Mouse (Mus musculus) brain, embryonic 14.5 days (tissue): ENCODE measurements at regions not wholly inside any gene's neighbourhood (a gene's known extent, or its start where the extent isn't known, plus 50 kb on each side); places are given as distances from the start of the nearest gene placed in this dataset.

Source experiments
- DNase-seq: peaks from one replicate; pipeline ENCODE4 v3.0.0-alpha.2; 2011; ENCODE audit warnings: low read depth
- CTCF ChIP-seq: fragments of 200-500 bp; IDR thresholded peaks from 2 replicates; pipeline ENCODE4 v1.5.1; 2012; ENCODE audit warnings: inconsistent platforms, mild to moderate bottlenecking, moderate library complexity, borderline replicate concordance; ENCODE audit not compliant: insufficient read depth, insufficient read length; ENCODE audit errors: extremely low read depth
- POLR2A ChIP-seq: fragments of 200-500 bp; IDR thresholded peaks from 2 replicates; pipeline ENCODE4 v1.6.1; 2012; ENCODE audit warnings: mild to moderate bottlenecking, inconsistent platforms, borderline replicate concordance; ENCODE audit not compliant: poor library complexity, insufficient read depth, insufficient read length, severe bottlenecking; ENCODE audit errors: extremely low read depth

- DNase-seq: peak; percentile 1
- TF ChIP-seq POLR2A (no peak), CTCF (no peak)
These were observed 512.0 kb upstream of the Atxn7l3b start for GRCm38 (mm10) chr10:113440818-113441217.

DNA sequence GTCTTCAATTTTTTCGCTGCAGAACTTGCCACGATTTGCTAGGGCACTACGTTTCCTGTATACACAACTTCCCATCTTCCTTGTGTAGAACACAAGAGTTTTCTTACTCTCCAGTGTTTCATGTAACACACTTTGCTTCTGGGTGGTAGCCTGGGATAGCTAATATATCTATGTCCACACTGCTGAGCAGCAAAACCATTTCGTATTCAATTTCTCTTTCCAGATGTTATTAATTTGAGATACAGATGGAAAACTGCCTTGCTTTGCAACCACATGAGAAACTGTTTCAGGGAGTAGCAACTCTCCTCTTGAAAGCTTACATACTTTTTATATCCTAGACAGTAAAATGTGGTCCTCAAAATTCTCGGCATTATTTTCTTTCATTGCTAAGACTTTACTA lies 502.4 kb upstream of the Atxn7l3b start:
- no peak for TF ChIP-seq POLR2A
- no peak for TF ChIP-seq CTCF
- DNase-seq: no peak

- DNase-seq: peak; percentile 64
- no peak for TF ChIP-seq POLR2A
- no peak for TF ChIP-seq CTCF
These were observed 482.5 kb upstream of the Atxn7l3b start for GRCm38 (mm10) chr10:113411250-113411813.

GRCm38 (mm10) chr10:113390579-113390978 lies 461.8 kb upstream of the Atxn7l3b start:
- TF ChIP-seq CTCF (no peak), POLR2A (no peak)
- no peak for DNase-seq

- TF ChIP-seq CTCF (no peak), POLR2A (no peak)
- peak; percentile 11 for DNase-seq
These were observed 440.4 kb upstream of the Atxn7l3b start for GRCm38 (mm10) chr10:113369232-113369631.

GRCm38 (mm10) chr10:113346199-113346598 lies 417.4 kb upstream of the Atxn7l3b start:
- DNase-seq: no peak
- TF ChIP-seq POLR2A (no peak), CTCF (no peak)
